Mouse (Mus musculus) myocyte (in vitro differentiated cells): Measurements from ENCODE around the gene Rnf222.

Source experiments
- CEBPB ChIP-seq: IDR thresholded peaks from 2 replicates; pipeline ENCODE4 v1.6.1; 2011; ENCODE audit warnings: mild to moderate bottlenecking, moderate library complexity; ENCODE audit not compliant: poor library complexity, insufficient read depth, severe bottlenecking
- MYOD1 ChIP-seq, 3 experiments: IDR thresholded peaks; one replicate each; pipeline ENCODE4 v1.6.1; 2011; ENCODE audit warnings: control low read depth in 2 of 3, low read depth in 2 of 3, mild to moderate bottlenecking in 2 of 3, moderate library complexity in 1 of 3; ENCODE audit not compliant: insufficient read length in 2 of 3, control insufficient read depth in 1 of 3
- MYOG ChIP-seq, 3 experiments: IDR thresholded peaks; one replicate each; pipeline ENCODE4 v1.6.1; 2011; ENCODE audit warnings: control low read depth in 2 of 3, low read depth in 2 of 3, mild to moderate bottlenecking in 2 of 3; ENCODE audit not compliant: insufficient read length in 2 of 3, control insufficient read depth in 1 of 3, insufficient read depth in 1 of 3
- TCF3 ChIP-seq: IDR thresholded peaks from one replicate; pipeline ENCODE4 v1.6.1; 2011; ENCODE audit warnings: low read depth, control low read depth; ENCODE audit not compliant: insufficient read length
- USF1 ChIP-seq: IDR thresholded peaks from one replicate; pipeline ENCODE4 v1.6.1; 2011; ENCODE audit warnings: low read depth, mild to moderate bottlenecking, control low read depth, moderate library complexity

- TF ChIP-seq CEBPB (no peak), TCF3 (no peak), USF1 (no peak), MYOG (IDR thresholded peaks at IDR 0.05; ENCODE audit: control insufficient read depth in 1 of 3, insufficient read depth in 1 of 3, insufficient read length in 2 of 3, low read depth in 2 of 3) (no peak), MYOD1 (IDR thresholded peaks at IDR 0.05; ENCODE audit: control insufficient read depth in 1 of 3, insufficient read length in 2 of 3, low read depth in 2 of 3) (no peak)
Observed at GRCm38 (mm10) chr11:68863631-68864091, 24.7 kb upstream of the Rnf222 start.
